8 mouse cellular contexts compared by ENCODE assay signal in genomic region chr2:131059377-131059776, GRCm38 (mm10). TPM values are rescaled to one million over a fixed set of nuclear protein-coding genes. Genes with fewer than 3 reads are reported as not detected.
DNase-seq lines count a peak whose midpoint lies in the region; ATAC-seq lines count a peak whose summit lies in the region.

No protein-coding gene starts in this region.

- no peak for ATAC-seq in kidney, embryonic 16.5 days (ENCODE audit: low FRiP score, low TSS enrichment)
- no peak for ATAC-seq in hindbrain, embryonic 12.5 days (ENCODE audit: low FRiP score)

- peaks cover 41% of the 10 kb centered on the region for H3K27me3 ChIP-seq in kidney, embryonic 16.5 days (ENCODE audit: insufficient read depth, low read length)
- peaks cover 90% of the 10 kb centered on the region for H3K27me3 ChIP-seq in hindbrain, embryonic 10.5 days (ENCODE audit: insufficient read depth, poor library complexity, severe bottlenecking)
- peaks cover 62% of the 10 kb centered on the region for H3K27me3 ChIP-seq in hindbrain, embryonic 12.5 days

- no peak overlapping the region for H3K9ac ChIP-seq in kidney, embryonic 16.5 days (replicated peaks; ENCODE audit: low read length)
- no peak overlapping the region for H3K9ac ChIP-seq in hindbrain, embryonic 12.5 days

- no peak overlapping the region for H3K4me3 ChIP-seq in kidney, embryonic 16.5 days (ENCODE audit: low read length)
- H3K4me3 ChIP-seq in hindbrain, embryonic 10.5 days: no peak overlapping the region
- H3K4me3 ChIP-seq in hindbrain, embryonic 12.5 days: no peak overlapping the region

- H3K36me3 ChIP-seq in kidney, embryonic 16.5 days (ENCODE audit: insufficient read depth, low read length): no peaks in the 10 kb centered on the region
- no peaks in the 10 kb centered on the region for H3K36me3 ChIP-seq in hindbrain, embryonic 10.5 days
- no peaks in the 10 kb centered on the region for H3K36me3 ChIP-seq in hindbrain, embryonic 12.5 days

- H3K27ac ChIP-seq in kidney, embryonic 16.5 days (ENCODE audit: low read length): no peak overlapping the region
- no peak overlapping the region for H3K27ac ChIP-seq in hindbrain, embryonic 10.5 days
- H3K27ac ChIP-seq in hindbrain, embryonic 12.5 days: no peak overlapping the region

- intact Hi-C loops in gastrocnemius, postnatal 14 days (cut with DNase I; ENCODE audit: low total_unique reads): no loop called here

- peaks cover 43% of the 10 kb centered on the region for H3K4me1 ChIP-seq in kidney, embryonic 16.5 days (ENCODE audit: insufficient read depth, low read length)
- peaks cover 51% of the 10 kb centered on the region for H3K4me1 ChIP-seq in hindbrain, embryonic 10.5 days (replicated peaks)
- H3K4me1 ChIP-seq in hindbrain, embryonic 12.5 days: peaks cover 30% of the 10 kb centered on the region

- H3K4me2 ChIP-seq in kidney, embryonic 16.5 days (replicated peaks; ENCODE audit: low read depth, low read length): no peak overlapping the region
- H3K4me2 ChIP-seq in hindbrain, embryonic 12.5 days (replicated peaks): no peak overlapping the region

- no peaks in the 10 kb centered on the region for H3K9me3 ChIP-seq in kidney, embryonic 16.5 days (ENCODE audit: low read length)
- no peaks in the 10 kb centered on the region for H3K9me3 ChIP-seq in hindbrain, embryonic 10.5 days
- no peaks in the 10 kb centered on the region for H3K9me3 ChIP-seq in hindbrain, embryonic 12.5 days (replicated peaks)

- peak; percentile 43 for DNase-seq in kidney, adult 11 months
- DNase-seq in gastrocnemius, postnatal 14 days: peak; percentile 83
- DNase-seq in kidney, postnatal 14 days: peak; percentile 66
- peak; percentile 91 for DNase-seq in skeletal muscle tissue, adult 2 months (ENCODE audit: low read depth, low spot score)
- DNase-seq in embryo, embryonic 11 days: no peak
- no peak for DNase-seq in hindbrain, embryonic 10.5 days (ENCODE audit: low spot score)

- 46% methylated on average over 1 of the region's 1 CpGs for WGBS in kidney, embryonic 16.5 days
- 86% methylated on average over 1 of the region's 1 CpGs for WGBS in hindbrain, embryonic 10.5 days
- 82% methylated on average over 1 of the region's 1 CpGs for WGBS in hindbrain, embryonic 12.5 days

RNA-seq across cellular contexts. Expression of gene Adam33, which starts 4.2 kb away (rescaled TPM):
- 4.8 and 6.0 TPM in 2 replicates for polyA plus RNA-seq in kidney, embryonic 16.5 days (2015; fragmentation: Nextera tagmentation; extraction: Ambion mirVana)
- total RNA-seq in gastrocnemius, postnatal 14 days (2021): 1 to 10 TPM; 2.5 to 3.9 TPM
- polyA plus RNA-seq in hindbrain, embryonic 10.5 days (2016; fragmentation: Nextera tagmentation; extraction: Ambion mirVana): 0.29 and 0.55 TPM in 2 replicates
- polyA plus RNA-seq in hindbrain, embryonic 12.5 days (2016; fragmentation: Nextera tagmentation; extraction: Ambion mirVana): 2.3 and 4.3 TPM in 2 replicates

RNA-seq across cellular contexts. Expression of gene Gfra4, which starts 16.5 kb away (rescaled TPM):
- 17.3 and 17.8 TPM in 2 replicates for polyA plus RNA-seq in kidney, embryonic 16.5 days (2015; fragmentation: Nextera tagmentation; extraction: Ambion mirVana)
- total RNA-seq in gastrocnemius, postnatal 14 days (2021): 1 to 10 TPM; 3.8 to 5.1 TPM
- polyA plus RNA-seq in hindbrain, embryonic 10.5 days (2016; fragmentation: Nextera tagmentation; extraction: Ambion mirVana): 4.9 and 6.1 TPM in 2 replicates
- polyA plus RNA-seq in hindbrain, embryonic 12.5 days (2016; fragmentation: Nextera tagmentation; extraction: Ambion mirVana): 10.8 and 14.9 TPM in 2 replicates

RNA-seq across cellular contexts. Expression of gene Siglec1, which starts 27.2 kb away (rescaled TPM):
- 0.29 and 0.46 TPM in 2 replicates for polyA plus RNA-seq in kidney, embryonic 16.5 days (2015; fragmentation: Nextera tagmentation; extraction: Ambion mirVana)
- total RNA-seq in gastrocnemius, postnatal 14 days (2021): under 1 TPM; 0.78 to 0.90 TPM
- polyA plus RNA-seq in hindbrain, embryonic 10.5 days (2016; fragmentation: Nextera tagmentation; extraction: Ambion mirVana): 0.10 and 0.16 TPM in 2 replicates
- 0.08 and 0.20 TPM in 2 replicates for polyA plus RNA-seq in hindbrain, embryonic 12.5 days (2016; fragmentation: Nextera tagmentation; extraction: Ambion mirVana)

Comparison
In these comparisons a context has a peak if more than half of its experiments do, and no peak if none do; other contexts are left out.
1. DNase-seq: peak in kidney, adult 11 months (single experiment), gastrocnemius, postnatal 14 days (single experiment), kidney, postnatal 14 days (single experiment) and skeletal muscle tissue, adult 2 months (single experiment); none in embryo, embryonic 11 days (single experiment) and hindbrain, embryonic 10.5 days (single experiment).